Mouse (Mus musculus) layer of hippocampus, adult 9-10 months (tissue): ENCODE data around the gene Plxna1.

Source experiments
- DNase-seq: peaks from one replicate; pipeline ENCODE4 v3.0.0; 2022; ENCODE audit warnings: low spot score

Plxna1 gene

GRCm38 (mm10) chr6:89283095-89283494 lies 79.3 kb downstream of the Plxna1 start:
- DNase-seq, result no peak

- no peak for DNase-seq
Observed at GRCm38 (mm10) chr6:89282626-89283025, 79.8 kb downstream of the Plxna1 start.

- DNase-seq, result no peak
Observed at GRCm38 (mm10) chr6:89281492-89282332, 80.7 kb downstream of the Plxna1 start.

- no peak for DNase-seq
Observed at GRCm38 (mm10) chr6:89280555-89280954, 81.9 kb downstream of the Plxna1 start.

- no peak for DNase-seq
Observed at GRCm38 (mm10) chr6:89271731-89272475, 90.5 kb downstream of the Plxna1 start.

GRCm38 (mm10) chr6:89267181-89267580 lies 95.2 kb downstream of the Plxna1 start:
- no peak for DNase-seq
